Mouse (Mus musculus) 3134 (cell line): ENCODE measurements around the gene Ppcdc.
"Not testable (repeated sequence)": the region's sequence is repeated elsewhere in the genome, so short reads cannot be mapped to it uniquely, and the experiment has no call there.

Source experiments
- DNase-seq: peaks from one replicate; pipeline ENCODE4 v3.0.0-alpha.2; 2011; ENCODE audit warnings: low spot score; ENCODE audit not compliant: insufficient read length; ENCODE audit errors: extremely low read depth

Gene Ppcdc

DNA sequence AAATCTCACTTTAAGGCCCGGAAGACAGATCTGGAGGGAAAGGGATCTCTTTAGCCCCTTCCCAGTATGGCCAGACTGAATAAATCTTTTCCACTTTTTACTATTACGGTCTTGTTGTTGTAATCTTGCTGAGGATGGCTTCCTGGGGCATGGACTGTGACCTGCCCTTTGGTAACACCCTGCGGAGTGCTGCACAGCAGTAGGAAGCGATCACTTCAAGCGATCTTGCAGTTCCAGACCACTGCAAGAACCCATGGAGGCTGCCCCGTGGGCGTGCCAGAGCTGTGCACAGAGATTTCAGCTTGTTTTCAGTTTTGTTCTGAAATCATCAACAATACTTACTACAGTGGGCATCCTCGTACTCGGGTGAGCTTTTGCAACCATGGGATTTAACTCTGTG is 8.7 kb downstream of the Ppcdc start:
- DNase-seq: no peak

- DNase-seq: no peak
Measured at GRCm38 (mm10) chr9:57428391-57428790, 11.5 kb downstream of the Ppcdc start.

- DNase-seq: peak; percentile 63
Measured at GRCm38 (mm10) chr9:57427937-57428336, 12.0 kb downstream of the Ppcdc start.

DNA sequence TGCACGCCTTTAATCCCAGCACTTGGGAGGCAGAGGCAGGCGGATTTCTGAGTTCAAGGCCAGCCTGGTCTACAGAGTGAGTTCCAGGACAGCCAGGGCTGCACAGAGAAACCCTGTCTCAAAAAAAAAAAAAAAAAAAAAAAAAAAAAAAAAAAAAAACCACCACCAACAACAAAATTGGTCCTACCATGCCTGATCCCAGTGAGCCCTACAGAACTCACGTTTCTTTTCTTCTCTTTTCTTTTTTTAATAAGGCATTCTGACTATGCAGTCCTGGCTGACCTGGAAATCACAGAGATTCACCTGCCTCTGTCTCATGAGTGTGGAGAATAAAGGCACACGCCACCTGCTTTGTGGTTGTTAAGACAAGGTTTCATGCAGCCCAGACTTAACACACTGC is 12.8 kb downstream of the Ppcdc start:
- not testable (repeated sequence) for DNase-seq

DNA sequence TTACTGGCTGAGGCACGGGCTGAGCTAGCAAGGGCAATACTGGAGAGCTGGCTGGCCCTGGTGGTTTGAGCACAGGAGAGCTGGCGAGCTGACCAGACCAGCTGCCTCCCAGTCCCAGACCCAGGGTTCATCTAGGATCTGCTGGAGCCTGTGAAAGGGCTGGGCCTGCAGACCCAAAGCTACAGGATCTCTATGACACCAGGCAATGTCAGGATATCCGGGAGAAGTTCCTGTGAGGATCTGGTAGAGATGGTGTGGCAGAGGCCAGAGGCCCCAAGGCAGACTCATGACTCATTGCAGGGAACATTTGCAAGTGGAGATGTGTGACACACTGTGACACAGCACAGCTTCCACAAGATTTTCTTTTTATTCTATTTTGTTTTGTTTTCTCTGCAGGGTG is 14.8 kb downstream of the Ppcdc start:
- peak; percentile 64 for DNase-seq

DNA sequence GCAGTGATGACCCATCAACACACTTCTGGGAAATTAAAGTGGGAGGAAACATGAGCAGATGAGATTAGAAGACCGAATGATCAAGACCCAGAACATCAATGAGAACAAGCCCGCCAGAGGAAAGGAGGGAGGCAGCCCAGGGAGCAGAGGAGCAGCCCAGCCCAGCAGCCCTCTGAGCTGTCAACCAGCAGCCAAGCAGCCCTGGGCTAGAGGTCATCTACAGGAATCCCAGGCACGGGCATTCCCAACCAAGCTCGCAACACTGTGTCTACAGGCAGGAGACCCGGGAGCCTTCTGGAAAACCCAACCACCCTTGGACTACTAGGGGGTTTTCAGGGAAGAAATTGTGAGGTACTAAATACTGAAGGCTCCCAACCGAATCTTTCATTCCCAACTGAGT is 15.9 kb downstream of the Ppcdc start:
- DNase-seq: no peak

- DNase-seq: no peak
Measured at GRCm38 (mm10) chr9:57421688-57422111, 18.2 kb downstream of the Ppcdc start.

- DNase-seq: no peak
Measured at GRCm38 (mm10) chr9:57421121-57421571, 18.8 kb downstream of the Ppcdc start.

DNA sequence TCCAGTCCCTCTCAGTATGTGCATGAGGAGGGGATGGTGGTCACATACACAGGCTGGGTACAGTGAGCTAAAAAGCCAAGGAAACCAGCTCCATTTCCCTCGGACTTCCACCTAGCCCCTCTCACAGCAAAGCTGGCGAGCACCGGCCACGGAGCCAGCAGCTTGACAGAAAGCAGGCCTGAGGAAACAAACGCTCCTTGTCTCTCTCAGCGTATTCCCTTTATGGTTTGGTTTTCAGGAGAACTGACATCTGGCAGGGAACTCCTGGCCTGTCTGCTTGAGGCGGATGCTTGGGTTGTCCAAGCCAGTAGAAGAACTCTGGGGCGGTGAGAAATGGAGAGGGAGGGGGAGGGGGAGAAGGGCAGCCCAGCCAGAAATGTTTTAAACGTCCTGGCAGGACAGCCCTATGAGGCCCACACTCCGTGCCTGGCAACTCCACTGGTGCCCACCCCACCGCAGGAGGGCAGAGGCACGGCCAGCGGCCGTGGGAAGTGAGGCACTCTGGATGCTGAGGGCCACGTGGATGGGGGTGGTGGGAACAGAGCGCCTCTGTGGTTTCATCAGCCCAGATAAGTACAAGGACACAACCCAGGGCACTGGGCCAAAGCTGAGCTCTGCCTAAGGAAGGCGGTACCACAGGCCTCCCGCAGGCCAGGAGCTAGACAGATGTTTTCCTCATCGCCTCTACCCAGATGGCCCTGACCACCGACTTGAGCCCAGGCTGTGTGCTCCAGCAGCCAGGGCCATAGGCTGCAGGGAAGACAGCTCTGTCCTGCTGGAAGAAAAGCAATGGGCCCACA is 19.4 kb downstream of the Ppcdc start:
- DNase-seq: peak; percentile 98

GRCm38 (mm10) chr9:57419521-57420267 is 20.2 kb downstream of the Ppcdc start:
- DNase-seq: no peak

DNA sequence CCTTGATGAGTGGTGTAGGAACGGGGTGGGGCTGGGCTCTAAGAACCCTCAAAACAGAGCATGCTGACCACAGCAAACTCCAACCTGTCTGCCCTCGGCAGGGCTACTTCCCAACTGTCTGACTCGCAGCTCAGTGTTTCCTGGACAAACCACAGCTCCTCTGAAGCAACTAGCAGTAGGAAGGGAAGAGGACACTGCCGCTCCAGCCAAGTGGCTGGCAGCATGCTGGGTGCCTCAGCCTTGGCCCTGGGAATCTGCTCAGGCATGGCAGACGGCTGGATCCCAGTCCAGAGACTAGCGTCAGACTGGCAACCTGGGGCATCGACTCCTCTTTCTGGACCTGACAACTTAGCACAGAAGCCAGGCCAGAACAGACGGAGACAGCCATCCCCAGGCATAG is 22.6 kb downstream of the Ppcdc start:
- peak; percentile 20 for DNase-seq

GRCm38 (mm10) chr9:57407120-57407905 is 32.6 kb downstream of the Ppcdc start:
- DNase-seq: no peak

DNA sequence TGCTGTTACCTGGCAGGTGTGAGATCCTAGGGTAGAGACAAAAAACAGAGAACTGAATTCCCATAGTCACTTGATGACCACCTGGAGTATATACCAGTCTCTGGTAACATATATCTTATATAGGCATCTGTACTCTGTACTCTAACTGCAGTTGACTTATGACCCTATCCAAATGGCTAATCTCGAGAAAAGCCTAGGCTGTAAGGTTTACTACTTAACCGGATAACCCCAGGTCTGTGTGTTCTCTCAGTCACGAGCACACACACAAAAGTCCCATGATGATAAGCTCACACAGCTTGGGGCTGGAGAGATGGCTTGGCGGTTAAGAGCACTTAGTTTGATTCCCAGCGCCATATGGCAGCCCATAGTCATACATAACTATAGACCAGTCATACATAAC is 33.5 kb downstream of the Ppcdc start:
- DNase-seq: no peak

DNA sequence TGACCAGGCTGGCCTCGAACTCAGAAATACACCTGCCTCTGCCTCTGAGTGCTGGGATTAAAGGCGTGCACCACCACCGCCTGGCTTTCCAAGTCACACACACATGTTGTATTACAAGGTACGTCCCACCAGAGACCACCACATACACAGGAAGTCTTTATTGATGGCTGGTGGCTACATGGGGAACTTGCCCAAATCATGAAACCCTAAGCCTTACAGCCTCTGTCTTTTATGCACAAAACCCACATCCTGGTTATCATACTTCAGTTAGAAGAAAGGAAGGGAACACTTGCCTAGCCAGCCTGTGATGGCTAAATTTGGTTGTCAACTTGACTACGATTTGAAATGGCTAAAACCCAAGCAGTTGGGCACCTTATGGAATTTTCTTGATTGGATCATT is 35.9 kb downstream of the Ppcdc start:
- no peak for DNase-seq

DNA sequence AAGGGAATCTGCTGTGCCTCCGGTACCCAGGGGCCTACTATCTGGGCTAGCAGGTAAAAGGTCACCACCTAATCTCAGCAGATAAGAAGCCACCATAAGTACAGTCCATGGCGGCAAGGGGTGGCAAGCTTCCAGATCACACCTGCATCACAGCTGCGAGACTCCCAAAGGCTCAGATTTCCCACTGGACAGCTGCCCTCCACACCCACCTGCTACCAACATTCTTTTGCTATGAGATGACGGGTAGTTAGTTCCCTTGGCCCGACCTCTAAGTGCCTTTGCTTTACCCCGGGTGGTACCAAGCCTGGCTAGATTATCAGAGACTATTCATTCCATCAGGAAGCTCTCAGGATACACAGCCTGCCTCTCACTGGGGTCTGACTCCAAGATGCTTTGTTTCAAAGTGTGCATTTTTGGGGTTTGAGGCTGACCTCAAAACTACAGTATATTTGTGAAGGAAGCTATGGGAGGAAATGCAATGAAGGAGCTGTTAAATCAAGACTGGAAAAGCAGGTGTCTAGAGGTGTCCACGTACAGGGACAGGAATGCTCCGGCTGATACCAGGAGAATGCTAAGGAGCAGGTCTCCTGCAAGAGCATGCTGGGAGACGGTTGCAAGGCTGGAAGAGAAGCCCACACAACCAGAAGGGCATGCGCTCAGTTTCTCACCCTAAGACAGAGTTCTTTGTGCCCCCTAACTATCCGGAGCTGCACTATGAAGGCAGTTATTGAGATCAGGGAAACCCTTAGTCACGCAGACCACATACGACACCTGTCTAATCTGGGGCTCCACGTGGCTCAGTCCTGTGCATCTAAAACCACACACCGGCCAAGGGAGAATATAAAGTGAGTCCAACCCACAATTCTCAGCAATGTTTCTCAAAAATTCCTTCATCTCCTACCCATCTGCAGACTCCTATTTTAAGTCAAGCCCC is 37.3 kb downstream of the Ppcdc start:
- DNase-seq: peak; percentile 14

- DNase-seq: no peak
Measured at GRCm38 (mm10) chr9:57398773-57399172, 41.2 kb downstream of the Ppcdc start.

DNA sequence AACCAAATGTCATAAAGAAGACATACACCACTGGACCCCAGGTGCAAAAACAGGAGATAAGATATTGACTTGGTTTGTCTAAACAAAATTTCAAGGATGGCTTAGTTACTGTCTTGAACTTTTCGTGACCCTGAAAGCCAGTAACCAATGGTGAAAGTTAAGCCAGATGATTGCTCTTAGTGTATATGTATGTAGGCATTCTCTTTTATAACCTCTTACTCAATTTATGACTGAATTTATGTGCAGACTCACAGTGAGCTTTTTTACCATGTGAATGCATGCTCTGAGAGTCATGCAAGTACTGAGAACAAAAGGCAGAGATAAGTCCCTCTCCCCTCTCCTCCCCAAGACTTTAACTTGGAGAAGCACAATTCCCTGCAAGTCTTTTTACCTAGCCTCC is 47.0 kb downstream of the Ppcdc start:
- no peak for DNase-seq

DNA sequence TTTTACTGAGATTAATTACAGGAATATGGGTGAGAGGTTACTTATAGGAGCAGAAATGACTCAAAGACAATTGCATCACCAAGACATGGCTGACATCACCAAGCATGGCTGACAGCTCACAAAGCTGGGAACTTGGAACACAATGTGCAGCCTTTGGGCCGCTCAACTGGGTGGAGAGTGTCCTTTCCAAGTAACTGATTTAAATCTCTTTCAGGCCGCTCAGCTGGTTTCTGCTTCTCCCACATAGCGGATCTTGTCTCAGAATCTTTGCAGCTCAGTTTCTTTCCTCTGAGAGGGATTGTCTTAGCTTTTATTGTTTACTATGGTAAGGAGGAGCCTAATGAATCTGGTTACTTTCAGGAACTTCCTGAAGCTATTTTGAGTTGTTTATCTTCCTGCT is 49.1 kb downstream of the Ppcdc start:
- no peak for DNase-seq

DNA sequence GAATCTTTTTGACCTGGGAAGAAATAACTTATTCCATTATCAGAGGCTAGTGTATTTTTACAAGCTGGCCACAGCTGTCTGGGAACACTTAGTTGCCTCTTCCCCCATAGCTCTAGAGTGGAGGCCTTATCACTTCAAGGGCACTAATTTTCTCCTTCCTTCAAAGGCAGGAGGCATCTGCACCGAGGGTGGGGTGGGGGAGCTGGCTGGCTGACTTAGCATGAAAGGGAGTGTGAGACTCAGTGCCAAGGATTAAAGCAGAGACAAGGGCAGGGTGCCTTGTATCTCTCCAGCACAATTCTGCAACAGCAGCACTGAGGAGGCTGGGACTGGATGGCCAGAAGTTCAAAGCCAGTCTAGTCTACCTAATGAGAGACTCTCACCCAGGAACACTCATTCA is 50.8 kb downstream of the Ppcdc start:
- no peak for DNase-seq

DNA sequence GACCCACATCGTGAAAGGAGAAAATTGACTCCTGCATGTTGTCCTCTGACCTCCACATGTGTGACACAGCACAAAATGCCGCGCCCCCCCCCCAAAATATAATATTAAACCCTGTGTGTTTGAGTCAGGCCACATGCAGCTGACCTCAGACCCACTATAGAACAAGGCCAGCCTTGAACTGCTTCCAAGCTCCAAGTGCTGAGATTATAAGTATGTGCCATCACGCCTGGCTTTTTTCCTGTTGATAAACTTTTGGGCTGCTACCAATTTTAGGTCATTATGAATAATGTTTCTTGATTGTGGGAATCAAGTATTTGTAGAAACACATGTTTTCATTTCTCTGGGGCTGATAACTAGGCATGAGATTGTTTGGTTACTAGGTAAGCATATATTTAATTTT is 53.0 kb downstream of the Ppcdc start:
- DNase-seq: no peak
